Mouse (Mus musculus): ENCODE results near the gene Hsd17b14.
A peak's percentile ranks its signal among the peaks of the same experiment; 100 is the strongest.

DNA sequence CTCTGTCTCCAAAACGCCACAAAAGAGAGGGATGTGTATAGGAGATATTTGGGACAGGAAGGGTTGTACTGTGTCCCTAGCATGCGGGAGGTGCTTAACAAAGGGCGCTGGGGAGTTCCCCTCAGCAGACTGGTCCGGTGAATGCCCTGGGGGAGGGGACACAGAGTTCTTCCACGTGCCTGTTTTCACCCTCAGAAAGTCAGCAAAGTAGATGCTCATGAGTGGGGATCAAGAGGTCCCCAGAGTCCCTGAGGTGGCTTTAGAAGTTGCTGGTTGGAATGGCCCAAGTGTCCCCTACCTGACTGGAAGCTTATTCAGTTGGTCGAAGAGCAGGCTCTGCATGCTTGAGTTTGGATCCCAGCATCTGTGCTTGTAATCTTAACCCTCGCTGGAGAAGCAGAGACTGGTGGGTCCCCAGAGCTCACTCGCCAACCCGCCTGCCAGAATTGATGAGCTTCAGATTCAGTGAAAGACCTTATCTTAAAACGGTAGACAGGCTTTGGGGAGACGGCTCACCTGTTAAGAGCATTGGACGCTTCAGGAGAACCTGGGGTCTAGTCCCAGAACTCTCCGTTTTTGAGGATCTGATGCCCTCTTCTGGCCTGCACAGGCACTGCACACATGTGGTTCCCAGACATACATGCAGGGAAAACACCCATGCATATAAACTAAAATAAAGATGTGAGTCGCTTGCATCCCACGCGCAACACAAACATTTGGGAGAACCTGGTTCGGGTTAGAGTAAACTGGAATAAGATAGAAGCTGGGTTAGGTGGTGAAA, 6.3 kb downstream of the Hsd17b14 start:
- TF ChIP-seq CTCF (IDR thresholded peaks at IDR 0.05; ENCODE audit: control insufficient read depth, insufficient read depth, low read length) (peak; percentile 89), POLR2A (IDR thresholded peaks at IDR 0.05; ENCODE audit: borderline replicate concordance, control insufficient read depth, low read depth, low read length) (no peak)

Measured in bone marrow, adult 2 months (tissue).